Mouse (Mus musculus): ENCODE data around the gene Aplp1.

Aplp1 gene

GRCm38 (mm10) chr7:30450241-30450640 lies 4.9 kb upstream of the Aplp1 start:
- DNase-seq (ENCODE audit: low read depth, low spot score), result no peak

- no peak for DNase-seq (ENCODE audit: low read depth, low spot score)
Measured at GRCm38 (mm10) chr7:30444154-30444970, 973 bp downstream of the Aplp1 start.

GRCm38 (mm10) chr7:30443696-30444095 lies 1.6 kb downstream of the Aplp1 start:
- no peak for DNase-seq (ENCODE audit: low read depth, low spot score)

- no peak for DNase-seq (ENCODE audit: low read depth, low spot score)
Measured at GRCm38 (mm10) chr7:30440697-30441096, 4.6 kb downstream of the Aplp1 start.

GRCm38 (mm10) chr7:30439734-30440133 lies 5.6 kb downstream of the Aplp1 start:
- DNase-seq (ENCODE audit: low read depth, low spot score), result no peak

GRCm38 (mm10) chr7:30436879-30437278 lies 8.5 kb downstream of the Aplp1 start:
- DNase-seq (ENCODE audit: low read depth, low spot score), result no peak

- no peak for DNase-seq (ENCODE audit: low read depth, low spot score)
Measured at GRCm38 (mm10) chr7:30435156-30435555, 10.2 kb downstream of the Aplp1 start.

- DNase-seq (ENCODE audit: low read depth, low spot score), result no peak
Measured at GRCm38 (mm10) chr7:30434701-30435100, 10.6 kb downstream of the Aplp1 start.

GRCm38 (mm10) chr7:30434238-30434637 lies 11.1 kb downstream of the Aplp1 start:
- peak; percentile 52 for DNase-seq (ENCODE audit: low read depth, low spot score)

- no peak for DNase-seq (ENCODE audit: low read depth, low spot score)
Measured at GRCm38 (mm10) chr7:30431793-30432192, 13.5 kb downstream of the Aplp1 start.

GRCm38 (mm10) chr7:30430191-30430590 lies 15.1 kb downstream of the Aplp1 start:
- no peak for DNase-seq (ENCODE audit: low read depth, low spot score)

GRCm38 (mm10) chr7:30429327-30429726 lies 16.0 kb downstream of the Aplp1 start:
- DNase-seq (ENCODE audit: low read depth, low spot score), result no peak

- no peak for DNase-seq (ENCODE audit: low read depth, low spot score)
Measured at GRCm38 (mm10) chr7:30423071-30423641, 22.2 kb downstream of the Aplp1 start.

GRCm38 (mm10) chr7:30422560-30422959 lies 22.8 kb downstream of the Aplp1 start:
- no peak for DNase-seq (ENCODE audit: low read depth, low spot score)

- DNase-seq (ENCODE audit: low read depth, low spot score), result peak; percentile 79
Measured at GRCm38 (mm10) chr7:30421890-30422435, 23.4 kb downstream of the Aplp1 start.

GRCm38 (mm10) chr7:30421175-30421889 lies 24.0 kb downstream of the Aplp1 start, which contains the start of gene Nfkbid:
TSS of gene Nfkbid (plus strand) at chr7:30421732.
- DNase-seq (ENCODE audit: low read depth, low spot score), result no peak

- no peak for DNase-seq (ENCODE audit: low read depth, low spot score)
Measured at GRCm38 (mm10) chr7:30420673-30421072, 24.7 kb downstream of the Aplp1 start.

GRCm38 (mm10) chr7:30419561-30420499 lies 25.5 kb downstream of the Aplp1 start, which contains the start of gene Hcst:
TSS of gene Hcst (minus strand) at chr7:30419854.
- no peak for DNase-seq (ENCODE audit: low read depth, low spot score)

GRCm38 (mm10) chr7:30417856-30418255 lies 27.5 kb downstream of the Aplp1 start:
- DNase-seq (ENCODE audit: low read depth, low spot score), result no peak

- DNase-seq (ENCODE audit: low read depth, low spot score), result no peak
Measured at GRCm38 (mm10) chr7:30413596-30413995, 31.7 kb downstream of the Aplp1 start, which contains the start of gene Tyrobp. TSS of gene Tyrobp (plus strand) at chr7:30413760.

GRCm38 (mm10) chr7:30412735-30413147 lies 32.6 kb downstream of the Aplp1 start:
- DNase-seq (ENCODE audit: low read depth, low spot score), result no peak
